8 mouse cellular contexts compared by ENCODE assay signal in the genomic region with DNA sequence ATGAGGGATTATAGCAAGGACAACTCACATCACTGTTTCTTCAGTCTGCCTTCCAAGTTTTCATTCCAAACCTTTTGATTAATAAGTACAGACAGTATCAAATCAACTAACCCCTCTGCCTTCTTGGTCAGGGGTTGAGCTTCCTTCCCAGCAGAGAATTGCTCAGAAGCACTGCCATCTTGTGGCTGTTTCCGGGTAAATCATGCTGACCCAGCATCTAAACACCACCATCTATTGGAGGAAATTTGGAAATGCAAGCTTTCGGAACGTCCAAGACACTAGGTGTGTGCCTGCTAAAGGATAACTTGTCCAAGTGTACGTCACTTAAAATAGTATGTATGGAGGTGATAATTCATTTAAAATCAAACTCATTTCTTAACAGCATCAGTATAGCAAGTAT.
DNase-seq lines count a peak whose midpoint lies in the region; ATAC-seq and TF ChIP-seq lines count a peak whose summit lies in the region.

No protein-coding gene starts in this region.

- TF ChIP-seq CTCF in heart, postnatal 0 days (IDR thresholded peaks at IDR 0.05; ENCODE audit: low read depth), result peak; percentile 98
- TF ChIP-seq CTCF in bone marrow macrophage, adult 2 months (IDR thresholded peaks at IDR 0.05; ENCODE audit: low read depth, low read length), result peak; percentile 88
- TF ChIP-seq CTCF in embryonic fibroblast, embryonic 13.5 days (IDR thresholded peaks at IDR 0.05; ENCODE audit: borderline replicate concordance, insufficient read depth, low read length), result peak; percentile 49
- peak; percentile 47; the same call in 1 of the 2 replicates for TF ChIP-seq CTCF in small intestine, adult 2 months (IDR thresholded peaks at IDR 0.05; ENCODE audit: extremely low read depth, insufficient read length, insufficient replicate concordance, low read depth, low read length)

- H3K4me3 ChIP-seq in heart, postnatal 0 days (ENCODE audit: low read depth, low read length), result no peak overlapping the region
- no peak overlapping the region for H3K4me3 ChIP-seq in heart, embryonic 12.5 days
- no peak overlapping the region for H3K4me3 ChIP-seq in bone marrow macrophage, adult 2 months (ENCODE audit: insufficient read depth, low read length)
- H3K4me3 ChIP-seq in embryonic fibroblast, embryonic 13.5 days (ENCODE audit: insufficient read depth, low read length), result no peak overlapping the region
- no peak overlapping the region for H3K4me3 ChIP-seq in hindbrain, embryonic 15.5 days
- H3K4me3 ChIP-seq in midbrain, embryonic 12.5 days, result no peak overlapping the region
- H3K4me3 ChIP-seq in small intestine, adult 2 months (ENCODE audit: low read depth, low read length), result no peak overlapping the region

- H3K27ac ChIP-seq in heart, postnatal 0 days (ENCODE audit: low read depth), result no peak overlapping the region
- H3K27ac ChIP-seq in heart, embryonic 12.5 days (ENCODE audit: poor library complexity, severe bottlenecking), result no peak overlapping the region
- H3K27ac ChIP-seq in bone marrow macrophage, adult 2 months (ENCODE audit: insufficient read depth, low read depth, low read length), result no peak overlapping the region
- H3K27ac ChIP-seq in embryonic fibroblast, embryonic 13.5 days (ENCODE audit: insufficient read depth, low read length), result no peak overlapping the region
- H3K27ac ChIP-seq in hindbrain, embryonic 15.5 days (replicated peaks), result no peak overlapping the region
- no peak overlapping the region for H3K27ac ChIP-seq in midbrain, embryonic 12.5 days (replicated peaks)
- no peak overlapping the region for H3K27ac ChIP-seq in small intestine, adult 2 months (ENCODE audit: insufficient read depth, low read depth, low read length)

- TF ChIP-seq EP300 in heart, postnatal 0 days (IDR thresholded peaks at IDR 0.05; ENCODE audit: low read depth), result no peak

- no peak for ATAC-seq in heart, postnatal 0 days (ENCODE audit: insufficient read depth, low read depth)
- ATAC-seq in heart, embryonic 12.5 days (ENCODE audit: insufficient number of reproducible peaks, low FRiP score), result no peak
- ATAC-seq in hindbrain, embryonic 15.5 days (ENCODE audit: low FRiP score, low read depth), result peak; percentile 56; the same call in 1 of the 2 replicates
- peak; percentile 45 for ATAC-seq in midbrain, embryonic 12.5 days (ENCODE audit: low FRiP score, low read depth)

- no peak for TF ChIP-seq POLR2A in bone marrow macrophage, adult 2 months (IDR thresholded peaks at IDR 0.05; ENCODE audit: borderline replicate concordance, low read depth, low read length)
- TF ChIP-seq POLR2A in embryonic fibroblast, embryonic 13.5 days (IDR thresholded peaks at IDR 0.05; ENCODE audit: low read depth, low read length), result no peak
- no peak for TF ChIP-seq POLR2A in small intestine, adult 2 months (IDR thresholded peaks at IDR 0.05; ENCODE audit: low read depth, low read length)

- no peaks in the 10 kb centered on the region for H3K36me3 ChIP-seq in heart, postnatal 0 days (replicated peaks; ENCODE audit: control insufficient read depth, insufficient read depth, low read length)
- no peaks in the 10 kb centered on the region for H3K36me3 ChIP-seq in heart, embryonic 12.5 days
- no peaks in the 10 kb centered on the region for H3K36me3 ChIP-seq in hindbrain, embryonic 15.5 days
- H3K36me3 ChIP-seq in midbrain, embryonic 12.5 days, result no peaks in the 10 kb centered on the region
- H3K36me3 ChIP-seq in small intestine, adult 2 months (ENCODE audit: control insufficient read depth, insufficient read depth, low read length), result no peaks in the 10 kb centered on the region

- no peaks in the 10 kb centered on the region for H3K9me3 ChIP-seq in heart, postnatal 0 days (replicated peaks; ENCODE audit: control insufficient read depth, low read length)
- H3K9me3 ChIP-seq in heart, embryonic 12.5 days (replicated peaks), result no peaks in the 10 kb centered on the region
- H3K9me3 ChIP-seq in hindbrain, embryonic 15.5 days, result no peaks in the 10 kb centered on the region
- H3K9me3 ChIP-seq in midbrain, embryonic 12.5 days, result no peaks in the 10 kb centered on the region

- WGBS in heart, postnatal 0 days, result 17% methylated on average over 4 of the region's 4 CpGs
- WGBS in heart, embryonic 12.5 days, result 20% methylated on average over 4 of the region's 4 CpGs
- 18% methylated on average over 4 of the region's 4 CpGs for WGBS in hindbrain, embryonic 15.5 days
- 16% methylated on average over 4 of the region's 4 CpGs for WGBS in midbrain, embryonic 12.5 days
- 21% methylated on average over 4 of the region's 4 CpGs for WGBS in small intestine, adult 2 months

- peak; percentile 45 for DNase-seq in heart, postnatal 0 days (ENCODE audit: low spot score)
- peak; percentile 17 to 50 for DNase-seq in layer of hippocampus, postnatal 36 days

- H3K4me1 ChIP-seq in heart, postnatal 0 days (ENCODE audit: control insufficient read depth, insufficient read depth), result no peaks in the 10 kb centered on the region
- H3K4me1 ChIP-seq in heart, embryonic 12.5 days (replicated peaks), result 0 out of 2 replicates have a peak, but pooled peaks cover 4% of the 10 kb centered on the region
- no peaks in the 10 kb centered on the region for H3K4me1 ChIP-seq in bone marrow macrophage, adult 2 months (ENCODE audit: control insufficient read depth, insufficient read depth, low read length)
- no peaks in the 10 kb centered on the region; the same call in 1 of the 2 replicates for H3K4me1 ChIP-seq in embryonic fibroblast, embryonic 13.5 days (ENCODE audit: control insufficient read depth, insufficient read depth, low read length)
- no peaks in the 10 kb centered on the region for H3K4me1 ChIP-seq in hindbrain, embryonic 15.5 days (replicated peaks)
- no peaks in the 10 kb centered on the region for H3K4me1 ChIP-seq in midbrain, embryonic 12.5 days
- no peaks in the 10 kb centered on the region for H3K4me1 ChIP-seq in small intestine, adult 2 months (ENCODE audit: control insufficient read depth, insufficient read depth, insufficient read length, low read length)

- no peak overlapping the region for H3K9ac ChIP-seq in heart, postnatal 0 days (replicated peaks; ENCODE audit: low read depth, low read length)
- no peak overlapping the region for H3K9ac ChIP-seq in heart, embryonic 12.5 days
- H3K9ac ChIP-seq in hindbrain, embryonic 15.5 days, result no peak overlapping the region
- H3K9ac ChIP-seq in midbrain, embryonic 12.5 days (replicated peaks), result no peak overlapping the region

- no peaks in the 10 kb centered on the region for H3K27me3 ChIP-seq in heart, postnatal 0 days (ENCODE audit: control insufficient read depth, insufficient read depth, low read length)
- H3K27me3 ChIP-seq in heart, embryonic 12.5 days (replicated peaks), result no peaks in the 10 kb centered on the region
- H3K27me3 ChIP-seq in hindbrain, embryonic 15.5 days, result no peaks in the 10 kb centered on the region
- no peaks in the 10 kb centered on the region for H3K27me3 ChIP-seq in midbrain, embryonic 12.5 days
- H3K27me3 ChIP-seq in small intestine, adult 2 months (ENCODE audit: control insufficient read depth, insufficient read depth, low read length), result no peaks in the 10 kb centered on the region

- H3K4me2 ChIP-seq in heart, postnatal 0 days (ENCODE audit: low read depth, low read length), result no peak overlapping the region
- no peak overlapping the region for H3K4me2 ChIP-seq in heart, embryonic 12.5 days
- no peak overlapping the region for H3K4me2 ChIP-seq in hindbrain, embryonic 15.5 days
- H3K4me2 ChIP-seq in midbrain, embryonic 12.5 days (replicated peaks), result no peak overlapping the region

Comparison
In these comparisons a context has a peak if more than half of its experiments do, and no peak if none do; other contexts are left out.
1. ATAC-seq: peak in hindbrain, embryonic 15.5 days (single experiment) and midbrain, embryonic 12.5 days (single experiment); none in heart, postnatal 0 days (single experiment) and heart, embryonic 12.5 days (single experiment).
2. CTCF ChIP-seq: peak in every context shown above with its lines; median percentile 98 in heart, postnatal 0 days; 88 in bone marrow macrophage, adult 2 months; 49 in embryonic fibroblast, embryonic 13.5 days; 47 in small intestine, adult 2 months.